Mouse (Mus musculus): ENCODE results near the gene Ccdc88c. TPM values are rescaled to one million over a fixed set of nuclear protein-coding genes. Genes with fewer than 3 reads are reported as not detected.
"Not testable (repeated sequence)": the region's sequence is repeated elsewhere in the genome, so short reads cannot be mapped to it uniquely, and the experiment has no call there.

The Ccdc88c gene
- polyA plus RNA-seq, 1 experiment: 20.9 TPM

GRCm38 (mm10) chr12:101020210-101021015 lies 8.4 kb downstream of the Ccdc88c start:
- Histone ChIP-seq H3K27ac (ENCODE audit: insufficient read depth, low read length) (no peak overlapping the region), H3K4me1 (ENCODE audit: control insufficient read depth, insufficient read depth, low read length) (peaks cover 2% of the 10 kb centered on the region), H3K4me3 (ENCODE audit: insufficient read depth, low read length) (no peak overlapping the region)
- TF ChIP-seq POLR2A (IDR thresholded peaks at IDR 0.05; ENCODE audit: extremely low read depth, insufficient read depth, low read length) (no peak), CTCF (IDR thresholded peaks at IDR 0.05; ENCODE audit: extremely low read depth, insufficient read depth, low read length) (no peak)

- TF ChIP-seq POLR2A (IDR thresholded peaks at IDR 0.05; ENCODE audit: extremely low read depth, insufficient read depth, low read length) (no peak), CTCF (IDR thresholded peaks at IDR 0.05; ENCODE audit: extremely low read depth, insufficient read depth, low read length) (no peak)
- no peak overlapping the region for H3K27ac ChIP-seq (ENCODE audit: insufficient read depth, low read length)
- H3K4me3 ChIP-seq (ENCODE audit: insufficient read depth, low read length): no peak overlapping the region
- H3K4me1 ChIP-seq (ENCODE audit: control insufficient read depth, insufficient read depth, low read length): peaks cover 2% of the 10 kb centered on the region
These were observed 9.4 kb downstream of the Ccdc88c start for GRCm38 (mm10) chr12:101019443-101019842.

DNA sequence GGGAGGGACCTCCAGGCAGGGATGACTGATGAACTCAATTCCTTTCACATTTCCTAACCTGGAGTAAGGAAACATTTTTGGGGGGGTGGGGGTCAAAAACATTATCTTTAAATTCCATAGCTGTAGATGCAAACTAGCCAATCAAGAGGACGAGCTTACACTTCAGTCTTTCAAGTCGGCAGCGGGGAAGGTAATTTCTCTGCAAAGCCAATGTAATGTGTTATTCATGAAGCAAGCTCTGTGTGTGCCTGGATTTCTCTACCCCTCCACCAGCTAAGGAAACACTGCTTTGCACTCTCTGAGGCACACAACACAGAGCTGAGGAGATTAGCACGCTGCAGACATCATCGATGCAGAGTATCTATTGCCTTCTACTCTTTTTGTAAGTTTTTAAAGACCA lies 9.8 kb downstream of the Ccdc88c start:
- Histone ChIP-seq H3K27ac (ENCODE audit: insufficient read depth, low read length) (no peak overlapping the region), H3K4me1 (ENCODE audit: control insufficient read depth, insufficient read depth, low read length) (peaks cover 2% of the 10 kb centered on the region), H3K4me3 (ENCODE audit: insufficient read depth, low read length) (no peak overlapping the region)
- no peak for TF ChIP-seq CTCF (IDR thresholded peaks at IDR 0.05; ENCODE audit: extremely low read depth, insufficient read depth, low read length)
- no peak for TF ChIP-seq POLR2A (IDR thresholded peaks at IDR 0.05; ENCODE audit: extremely low read depth, insufficient read depth, low read length)

GRCm38 (mm10) chr12:101017971-101018371 lies 10.9 kb downstream of the Ccdc88c start:
- TF ChIP-seq POLR2A (IDR thresholded peaks at IDR 0.05; ENCODE audit: extremely low read depth, insufficient read depth, low read length): no peak
- no peak for TF ChIP-seq CTCF (IDR thresholded peaks at IDR 0.05; ENCODE audit: extremely low read depth, insufficient read depth, low read length)
- Histone ChIP-seq H3K4me3 (ENCODE audit: insufficient read depth, low read length) (no peak overlapping the region), H3K4me1 (ENCODE audit: control insufficient read depth, insufficient read depth, low read length) (peaks cover 2% of the 10 kb centered on the region), H3K27ac (ENCODE audit: insufficient read depth, low read length) (no peak overlapping the region)

GRCm38 (mm10) chr12:101016412-101016928 lies 12.4 kb downstream of the Ccdc88c start:
- Histone ChIP-seq H3K4me3 (ENCODE audit: insufficient read depth, low read length) (no peak overlapping the region), H3K4me1 (ENCODE audit: control insufficient read depth, insufficient read depth, low read length) (peaks cover 2% of the 10 kb centered on the region; the same call in 1 of the 2 replicates), H3K27ac (ENCODE audit: insufficient read depth, low read length) (no peak overlapping the region)
- TF ChIP-seq CTCF (IDR thresholded peaks at IDR 0.05; ENCODE audit: extremely low read depth, insufficient read depth, low read length) (no peak), POLR2A (IDR thresholded peaks at IDR 0.05; ENCODE audit: extremely low read depth, insufficient read depth, low read length) (no peak)

DNA sequence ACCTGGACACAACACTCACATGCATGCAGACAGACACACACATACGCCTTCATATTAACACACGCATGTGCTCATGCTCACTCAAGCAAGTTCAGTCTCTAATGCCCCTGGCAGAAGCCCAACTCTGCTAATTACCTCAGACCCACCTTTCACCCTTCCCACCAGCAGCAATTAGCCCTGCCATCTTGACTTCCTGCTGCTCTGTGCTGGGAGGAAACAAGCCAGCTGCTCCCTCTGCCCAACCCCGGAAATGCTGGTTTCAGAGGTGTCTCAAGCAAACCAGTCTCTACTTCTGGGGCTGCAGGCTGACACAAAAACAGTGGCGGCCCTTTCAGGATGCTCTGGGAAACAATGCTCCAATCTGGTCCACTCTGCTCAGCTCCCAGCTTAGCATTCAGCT lies 12.9 kb downstream of the Ccdc88c start:
- TF ChIP-seq POLR2A (IDR thresholded peaks at IDR 0.05; ENCODE audit: extremely low read depth, insufficient read depth, low read length): no peak
- Histone ChIP-seq H3K27ac (ENCODE audit: insufficient read depth, low read length) (no peak overlapping the region), H3K4me1 (ENCODE audit: control insufficient read depth, insufficient read depth, low read length) (peaks cover 2% of the 10 kb centered on the region; the same call in 1 of the 2 replicates), H3K4me3 (ENCODE audit: insufficient read depth, low read length) (no peak overlapping the region)

GRCm38 (mm10) chr12:101015165-101015560 lies 13.7 kb downstream of the Ccdc88c start:
- TF ChIP-seq POLR2A (IDR thresholded peaks at IDR 0.05; ENCODE audit: extremely low read depth, insufficient read depth, low read length) (no peak), CTCF (IDR thresholded peaks at IDR 0.05; ENCODE audit: extremely low read depth, insufficient read depth, low read length) (no peak)
- H3K4me3 ChIP-seq (ENCODE audit: insufficient read depth, low read length): no peak overlapping the region
- no peak overlapping the region for H3K27ac ChIP-seq (ENCODE audit: insufficient read depth, low read length)
- H3K4me1 ChIP-seq (ENCODE audit: control insufficient read depth, insufficient read depth, low read length): peaks cover 2% of the 10 kb centered on the region; the same call in 1 of the 2 replicates

DNA sequence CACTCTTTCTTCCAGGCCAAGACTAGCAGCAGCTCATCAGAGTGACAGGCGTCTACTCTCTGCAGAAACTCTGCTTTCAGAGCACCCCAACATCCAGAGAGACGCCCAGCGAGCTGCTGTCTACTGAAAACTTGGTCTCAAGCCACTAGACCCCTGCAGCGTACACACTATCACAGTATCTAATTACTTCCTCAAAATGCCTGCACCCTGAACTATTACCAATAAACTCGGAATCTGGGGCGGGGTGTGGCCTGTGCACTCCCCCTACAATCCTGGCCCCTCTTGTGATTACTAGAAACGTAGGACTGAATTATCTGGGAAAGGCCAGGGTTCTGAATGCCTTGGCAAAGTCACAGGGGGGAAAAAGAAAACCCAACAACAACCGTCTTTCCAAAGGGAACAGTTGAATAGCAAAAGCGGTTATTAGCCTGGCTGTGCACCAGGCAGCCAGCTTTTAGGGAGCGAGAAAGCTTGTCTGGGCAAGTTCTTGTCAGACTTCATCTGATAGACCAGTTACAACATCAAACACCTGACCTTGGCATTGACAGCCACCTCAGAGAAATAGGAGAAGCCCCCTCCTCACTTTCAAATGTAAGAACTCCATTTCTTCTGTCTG lies 14.2 kb downstream of the Ccdc88c start:
- H3K4me1 ChIP-seq (ENCODE audit: control insufficient read depth, insufficient read depth, low read length): peaks cover 2% of the 10 kb centered on the region; the same call in 1 of the 2 replicates
- TF ChIP-seq POLR2A (IDR thresholded peaks at IDR 0.05; ENCODE audit: extremely low read depth, insufficient read depth, low read length): no peak
- no peak for TF ChIP-seq CTCF (IDR thresholded peaks at IDR 0.05; ENCODE audit: extremely low read depth, insufficient read depth, low read length)

GRCm38 (mm10) chr12:101013668-101014067 lies 15.2 kb downstream of the Ccdc88c start:
- not testable (repeated sequence) for H3K27ac ChIP-seq (ENCODE audit: insufficient read depth, low read length); H3K4me3 ChIP-seq (ENCODE audit: insufficient read depth, low read length); H3K4me1 ChIP-seq (ENCODE audit: control insufficient read depth, insufficient read depth, low read length)

More for the DNA sequence above, 14.2 kb downstream of the Ccdc88c start:
- H3K4me3 ChIP-seq (ENCODE audit: insufficient read depth, low read length): no peak overlapping the region
- H3K27ac ChIP-seq (ENCODE audit: insufficient read depth, low read length): no peak overlapping the region
